24 mouse cellular contexts compared by ENCODE assay signal in the genomic region with DNA sequence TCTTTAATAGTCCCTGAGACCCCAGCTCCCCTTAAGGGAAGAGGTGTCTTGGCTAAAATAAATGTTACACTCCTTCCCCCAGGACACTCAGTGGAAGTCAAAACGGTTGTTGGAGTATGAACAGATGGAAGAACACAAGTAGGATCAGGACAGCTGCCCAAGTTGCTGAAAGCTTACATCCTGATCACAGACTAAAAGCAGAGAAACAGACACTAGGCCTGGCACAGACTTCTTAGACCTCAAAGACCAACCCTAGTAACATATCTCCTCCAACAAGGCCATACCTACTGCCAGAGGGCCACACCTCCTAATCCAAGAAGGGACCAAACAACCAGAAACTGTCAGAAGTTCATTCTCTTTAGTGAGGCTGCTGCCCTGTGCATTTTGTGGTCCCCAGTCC. TPM values are rescaled to one million over a fixed set of nuclear protein-coding genes. Genes with fewer than 3 reads are reported as not detected.
A peak's percentile ranks its signal among the peaks of the same experiment; 100 is the strongest.
DNase-seq lines count a peak whose midpoint lies in the region; ATAC-seq and TF ChIP-seq lines count a peak whose summit lies in the region.
"Had no signal": no experiment of that assay in that cellular context is flagged by ENCODE, and none has a peak within 500 bp of the region (broad histone marks: within the 10 kb centered on the region; RNA-seq: fewer than 3 reads in every experiment).

No protein-coding gene starts in this region.

- no peak for TF ChIP-seq CTCF in layer of hippocampus, adult 2 months (conservative IDR thresholded peaks at IDR 0.05)

- DNase-seq in frontal cortex, adult 2 months (ENCODE audit: extremely low spot score in 1 of 2, low spot score in 1 of 2): no peak
- DNase-seq in layer of hippocampus, adult 2 months (ENCODE audit: low spot score in 2 of 2): no peak
- no peak for DNase-seq in layer of hippocampus, postnatal 10 days (ENCODE audit: low spot score in 2 of 2)
- no peak for DNase-seq in left cerebral cortex, postnatal 10 days (ENCODE audit: extremely low spot score in 1 of 2, low spot score in 2 of 2)
- DNase-seq: adrenal gland, postnatal 10 days; adrenal gland, postnatal 36 days; B cell, adult 2 months; cerebellum, adult 11-12 months; cerebellum, adult 8-10 months; cerebellum, postnatal 10 days; gastrocnemius, postnatal 25 days; heart, adult 2 months; heart, postnatal 4 days had no signal

- intact Hi-C loops in left cerebral cortex, postnatal 10 days (cut with DNase I): no loop called here

- H3K4me3 ChIP-seq in layer of hippocampus, adult 2 months: no peak overlapping the region
- H3K4me3 ChIP-seq: forebrain, embryonic 10.5 days; forebrain, embryonic 13.5 days; heart, adult 2 months; heart, embryonic 10.5 days had no signal

- ATAC-seq in frontal cortex, adult (ENCODE audit: low TSS enrichment): peak; percentile 41; the same call in 1 of the 2 replicates
- 0 out of 2 replicates have a peak, but pooled peaks have one; percentile 26 for ATAC-seq in megakaryocyte progenitor cell, adult 5-6 weeks (replicated peaks; ENCODE audit: poor library complexity)
- ATAC-seq: forebrain, embryonic 13.5 days; forebrain, embryonic 16.5 days; hindbrain, postnatal 0 days; inflammation-experienced regulatory T-cells, adult 6 months; intestine, embryonic 16.5 days; Patski had no signal

- peak overlapping the region; percentile 12; the same call in 1 of the 2 replicates for H3K27ac ChIP-seq in layer of hippocampus, adult 2 months
- H3K27ac ChIP-seq: forebrain, embryonic 10.5 days; forebrain, embryonic 13.5 days; heart, adult 2 months; heart, embryonic 10.5 days; hindbrain, embryonic 14.5 days; hindbrain, postnatal 0 days had no signal

RNA-seq across cellular contexts. Expression of a gene that starts 31.8 kb away (rescaled TPM):
- polyA plus RNA-seq in frontal cortex, adult 2 months (2012; rRNA removed): 114 and 117 TPM in 2 replicates
- 100 to 1,000 TPM; 221 to 234 TPM for total RNA-seq in layer of hippocampus, adult 2 months (2021)
- total RNA-seq in layer of hippocampus, postnatal 10 days (2021): 100 to 1,000 TPM; 158 to 164 TPM
- total RNA-seq in megakaryocyte progenitor cell, adult 5-6 weeks (2015): 82.2 and 84.2 TPM in 2 replicates
- total RNA-seq in megakaryocyte progenitor cell, adult 5-6 weeks (2017): 90.0 and 111 TPM in 2 replicates
- total RNA-seq in left cerebral cortex, postnatal 10 days (2021): 100 to 1,000 TPM; 121 to 131 TPM

RNA-seq across cellular contexts. Expression of a gene that starts 59.7 kb away (rescaled TPM):
- 46.1 and 48.8 TPM in 2 replicates for polyA plus RNA-seq in frontal cortex, adult 2 months (2012; rRNA removed)
- 10 to 100 TPM; 78.9 to 85.4 TPM for total RNA-seq in layer of hippocampus, adult 2 months (2021)
- 10 to 100 TPM; 68.9 to 80.7 TPM for total RNA-seq in layer of hippocampus, postnatal 10 days (2021)
- 18.2 and 18.5 TPM in 2 replicates for total RNA-seq in megakaryocyte progenitor cell, adult 5-6 weeks (2015)
- 21.1 and 32.2 TPM in 2 replicates for total RNA-seq in megakaryocyte progenitor cell, adult 5-6 weeks (2017)
- 10 to 100 TPM; 64.9 to 71.4 TPM for total RNA-seq in left cerebral cortex, postnatal 10 days (2021)
